Mouse (Mus musculus) liver, adult (tissue): ENCODE measurements around the gene Hsd17b12.

Source experiments
- GATA4 ChIP-seq: IDR thresholded peaks from 2 replicates; pipeline ENCODE4 v1.6.1; 2014; ENCODE audit warnings: mild to moderate bottlenecking, low read length; ENCODE audit not compliant: insufficient replicate concordance

Gene Hsd17b12

DNA sequence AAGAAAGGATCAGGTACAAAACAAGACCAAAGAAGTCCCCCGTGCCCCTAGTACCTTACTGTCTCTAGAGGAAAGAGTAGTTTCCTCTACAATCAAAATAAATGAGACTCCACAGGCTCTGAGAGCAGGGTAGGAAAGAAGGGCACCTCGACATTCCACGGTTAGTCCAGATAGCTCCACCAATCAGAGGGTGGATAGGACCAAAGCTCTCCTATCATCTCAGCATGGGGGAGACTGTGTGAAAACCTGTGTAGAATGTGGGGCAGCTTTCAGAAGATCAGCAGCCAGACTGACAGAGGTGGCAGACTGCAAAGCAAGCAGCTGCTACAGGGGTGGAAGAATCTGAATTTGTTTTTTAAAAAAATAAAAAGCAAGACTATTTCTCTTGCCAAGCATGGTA lies 165.0 kb downstream of the Hsd17b12 start:
- no peak for TF ChIP-seq GATA4

DNA sequence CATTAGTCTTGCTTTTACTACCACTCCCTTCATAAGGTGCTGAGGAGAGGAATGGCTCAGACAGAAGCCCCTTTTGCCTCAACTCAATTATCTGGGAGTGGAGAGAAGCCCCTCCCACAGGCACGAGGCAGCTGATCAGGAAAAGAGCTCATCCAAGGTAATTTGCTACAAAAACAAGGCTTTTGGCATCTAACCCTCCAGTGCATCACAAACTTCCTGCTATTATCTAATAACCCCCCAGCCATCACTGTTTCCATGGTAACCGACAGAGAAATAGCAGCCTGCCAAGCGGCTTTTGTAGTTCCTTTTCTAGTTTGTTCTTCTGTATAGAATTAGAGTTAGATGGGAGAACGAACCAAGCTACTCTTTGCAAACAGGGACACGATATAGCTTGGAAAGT lies 165.5 kb downstream of the Hsd17b12 start:
- TF ChIP-seq GATA4 = no peak

DNA sequence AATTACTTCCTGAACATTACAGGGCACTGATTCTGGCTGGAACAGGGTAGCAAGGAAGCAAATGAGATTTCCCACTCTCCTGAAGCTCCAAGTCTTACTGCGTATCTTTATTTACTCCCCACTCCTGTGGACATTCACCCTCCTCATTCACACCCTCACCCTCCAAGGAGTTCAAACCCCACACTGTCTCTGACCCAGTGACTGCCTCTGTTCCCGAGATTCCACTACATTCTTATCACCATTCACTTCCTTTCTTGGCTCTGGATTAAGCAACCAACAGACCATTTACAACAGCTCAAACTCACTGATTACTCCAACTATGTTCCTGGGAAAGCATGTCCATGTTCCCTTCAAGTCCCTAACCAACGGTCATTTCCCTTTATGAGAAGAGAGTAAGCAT lies 166.4 kb downstream of the Hsd17b12 start:
- peak; percentile 74 for TF ChIP-seq GATA4

DNA sequence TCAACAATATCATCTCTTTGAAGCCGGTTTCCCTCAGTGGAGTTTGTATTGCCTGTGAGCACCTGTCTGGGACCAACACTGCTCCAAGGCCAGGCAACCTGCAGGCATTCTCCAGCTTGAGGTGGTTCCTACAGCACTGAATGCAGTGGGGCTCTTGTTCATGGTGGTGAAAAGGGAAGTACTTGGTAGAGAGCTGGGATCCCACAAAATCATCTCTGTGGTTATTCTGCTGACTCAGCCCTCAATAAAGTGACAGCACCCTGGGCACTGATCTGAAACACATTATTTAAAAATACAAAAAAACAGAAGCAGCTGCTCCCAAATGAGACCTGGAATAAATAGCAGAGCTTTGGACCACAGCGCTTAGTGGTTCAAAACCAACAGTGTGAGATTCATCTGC lies 169.3 kb downstream of the Hsd17b12 start:
- TF ChIP-seq GATA4 = no peak
